Mouse (Mus musculus) lung, adult 2 months (tissue): ENCODE measurements around the gene Tlk1.

ENCODE experiments used
- CTCF ChIP-seq: fragments of 200-500 bp; IDR thresholded peaks from 2 replicates; pipeline ENCODE4 v1.5.1; 2011; ENCODE audit warnings: mild to moderate bottlenecking, low read length, control low read depth; ENCODE audit not compliant: insufficient read depth
- POLR2A ChIP-seq: fragments of 200-500 bp; IDR thresholded peaks from 2 replicates; pipeline ENCODE4 v1.6.1; 2011; ENCODE audit warnings: low read depth, mild to moderate bottlenecking, control low read depth, low read length, borderline replicate concordance; ENCODE audit errors: extremely low read depth

- TF ChIP-seq CTCF, result no peak
- no peak for TF ChIP-seq POLR2A
Observed at GRCm38 (mm10) chr2:70869116-70869515, 43.6 kb upstream of the Tlk1 start.
